Mouse (Mus musculus) kidney, postnatal 25 days (tissue): ENCODE measurements around the gene Cdc34b.
A peak's percentile ranks its signal among the peaks of the same experiment; 100 is the strongest.

Experiments used
- DNase-seq, 2 experiments: peaks; one replicate each; pipeline ENCODE4 v3.0.0; 2021; ENCODE audit warnings: mixed read lengths in 2 of 2

Gene Cdc34b

DNA sequence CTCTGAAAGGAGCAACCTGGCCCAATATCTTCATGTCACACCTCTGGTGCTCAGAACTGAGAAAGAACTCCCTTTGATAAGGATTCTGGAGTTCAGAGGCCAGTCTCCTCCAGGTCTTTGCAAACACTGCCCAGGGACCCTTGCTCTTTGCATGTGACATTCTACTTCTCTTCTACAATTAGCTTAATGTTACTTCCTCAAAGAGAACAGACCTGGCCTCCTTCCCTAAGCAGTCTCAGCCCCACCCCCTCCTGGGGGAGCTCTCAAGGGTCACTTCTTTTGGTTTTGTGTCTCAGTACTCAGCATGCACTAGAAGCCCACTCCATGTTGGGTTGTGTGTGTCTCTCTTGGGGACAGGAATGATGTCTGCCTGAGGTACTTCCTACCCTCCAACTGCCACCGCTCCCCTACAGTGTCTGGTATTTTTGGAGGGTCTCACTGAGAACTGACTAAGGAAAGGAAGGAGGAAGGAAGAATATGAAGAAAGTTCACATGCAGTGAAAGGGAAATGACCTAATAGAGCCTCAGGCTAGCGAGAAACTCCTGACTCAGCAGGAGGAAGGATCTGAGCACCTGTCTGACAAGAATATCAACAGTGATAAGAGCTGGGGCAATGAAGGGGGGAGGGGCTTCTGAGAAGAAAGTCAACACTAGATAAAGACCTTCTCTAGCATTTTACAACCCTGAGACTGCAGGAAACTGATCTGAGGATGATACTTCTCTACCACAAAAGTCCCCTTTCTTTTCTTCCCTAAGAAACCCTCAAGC, 11.5 kb downstream of the Cdc34b start:
- no peak for DNase-seq

DNA sequence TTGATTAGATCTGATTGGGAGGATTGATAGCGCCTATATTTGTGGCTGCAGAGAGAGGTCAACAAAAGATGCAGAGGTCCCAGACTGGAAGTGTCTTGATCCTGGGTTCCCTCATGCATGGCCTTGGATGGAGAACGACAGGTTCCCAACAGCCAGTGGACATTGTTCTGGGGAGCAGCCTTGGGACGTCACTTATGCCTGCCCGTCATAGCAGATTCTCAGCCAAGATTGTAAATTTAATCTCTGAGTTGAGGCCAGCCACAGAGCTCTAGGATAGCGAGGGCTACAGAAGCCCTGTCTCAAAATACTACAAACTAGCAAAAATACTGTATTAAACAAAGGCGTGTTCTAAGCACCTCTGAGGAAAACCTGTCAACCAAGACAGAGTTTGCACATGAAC, 18.3 kb downstream of the Cdc34b start:
- DNase-seq, result no peak

DNA sequence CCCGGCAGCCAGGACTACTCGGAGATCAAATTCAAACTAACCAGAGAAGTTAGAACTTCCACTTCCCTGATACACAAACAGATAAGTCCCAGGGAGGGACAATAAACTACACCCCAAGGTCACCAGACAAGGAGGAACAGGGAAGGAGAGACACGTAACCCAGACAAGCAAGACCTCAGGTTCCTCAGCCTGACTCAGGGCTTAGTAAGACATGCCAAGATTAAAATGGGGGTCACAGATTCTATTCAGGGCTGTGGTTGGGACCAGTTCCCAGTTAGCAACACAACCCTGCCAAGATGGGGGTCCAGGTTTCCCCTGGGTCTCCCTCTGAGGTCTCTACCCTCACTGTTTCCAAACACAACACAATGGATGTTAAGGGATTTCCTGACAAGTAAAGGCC, 18.8 kb downstream of the Cdc34b start:
- no peak for DNase-seq

DNA sequence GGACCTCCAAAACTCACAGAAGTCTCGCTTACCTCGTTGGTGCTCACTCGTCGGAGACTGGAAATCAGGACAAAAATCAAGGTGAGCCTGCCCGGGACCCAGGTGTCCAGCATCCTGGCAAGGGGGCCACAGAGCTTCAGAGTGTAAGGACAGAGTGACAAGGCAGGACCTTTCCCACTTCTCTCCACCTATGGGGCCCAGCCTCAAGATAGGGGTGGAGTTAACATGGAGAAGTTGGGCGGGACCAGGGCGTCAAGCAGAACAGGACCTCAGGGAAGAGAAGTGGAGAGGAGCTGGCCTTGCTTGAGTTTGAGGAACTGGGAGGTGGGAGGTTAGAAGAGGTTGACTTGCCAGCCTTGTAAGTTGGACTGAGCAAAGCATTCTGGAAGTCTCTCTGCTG, 19.2 kb downstream of the Cdc34b start:
- DNase-seq, result no peak

DNA sequence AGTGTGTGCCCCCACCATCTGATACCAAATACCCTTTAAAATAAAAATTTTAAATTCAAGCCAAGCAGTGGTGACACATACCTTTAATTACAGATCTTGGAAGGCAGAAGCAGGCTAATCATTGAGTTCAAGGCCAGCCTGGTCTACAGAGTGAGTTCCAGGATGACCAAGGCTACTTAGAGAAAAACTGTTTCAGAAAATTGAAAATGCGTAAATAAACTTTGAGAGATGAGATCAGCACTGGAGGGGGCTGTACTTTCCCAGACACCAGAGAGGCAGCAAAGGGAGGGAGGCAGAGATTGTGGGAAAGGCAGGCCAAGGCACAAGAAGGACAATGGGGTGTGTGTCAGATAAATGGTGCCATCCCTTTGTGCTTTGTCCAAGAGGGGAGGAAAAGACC, 20.7 kb downstream of the Cdc34b start:
- DNase-seq, result no peak

DNA sequence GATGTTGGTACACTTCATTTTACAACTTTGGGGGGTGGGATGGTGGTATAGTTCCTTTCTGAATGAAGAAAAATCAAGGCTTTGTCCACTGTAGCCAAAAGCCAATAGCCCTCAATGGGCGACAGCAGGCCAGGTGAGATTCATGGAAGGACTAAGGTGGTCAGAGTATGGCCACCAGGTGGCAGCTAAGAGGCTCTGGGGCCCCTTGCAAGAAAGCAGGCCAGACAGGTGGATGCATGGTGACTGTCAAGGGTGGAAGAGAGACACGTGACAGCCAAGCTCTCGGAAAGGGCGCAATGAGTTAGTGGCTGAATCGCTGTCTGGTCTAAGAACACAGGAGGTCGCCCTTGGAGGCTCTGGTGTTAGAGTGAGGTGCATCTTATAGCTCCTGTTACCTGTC, 21.2 kb downstream of the Cdc34b start:
- no peak for DNase-seq

DNA sequence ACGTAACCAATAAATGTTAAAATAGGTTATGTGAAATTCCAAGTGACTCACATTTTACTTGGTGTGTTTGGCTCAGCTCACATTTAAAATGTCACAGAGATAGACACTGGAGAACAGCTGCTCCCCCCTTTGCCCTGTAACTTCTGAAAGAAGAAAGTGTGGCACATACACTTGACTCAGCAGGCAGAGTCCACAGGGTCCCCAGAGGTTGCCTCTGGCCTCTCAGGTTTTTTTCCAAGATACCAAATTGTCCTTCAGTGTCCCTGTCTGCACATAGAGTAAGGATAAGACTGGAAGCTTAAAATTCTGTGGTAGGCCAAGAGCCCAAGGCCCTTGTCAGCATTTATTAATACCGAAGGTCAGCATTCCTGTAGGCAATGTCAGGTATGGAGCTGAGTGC, 25.7 kb downstream of the Cdc34b start:
- no peak for DNase-seq

DNA sequence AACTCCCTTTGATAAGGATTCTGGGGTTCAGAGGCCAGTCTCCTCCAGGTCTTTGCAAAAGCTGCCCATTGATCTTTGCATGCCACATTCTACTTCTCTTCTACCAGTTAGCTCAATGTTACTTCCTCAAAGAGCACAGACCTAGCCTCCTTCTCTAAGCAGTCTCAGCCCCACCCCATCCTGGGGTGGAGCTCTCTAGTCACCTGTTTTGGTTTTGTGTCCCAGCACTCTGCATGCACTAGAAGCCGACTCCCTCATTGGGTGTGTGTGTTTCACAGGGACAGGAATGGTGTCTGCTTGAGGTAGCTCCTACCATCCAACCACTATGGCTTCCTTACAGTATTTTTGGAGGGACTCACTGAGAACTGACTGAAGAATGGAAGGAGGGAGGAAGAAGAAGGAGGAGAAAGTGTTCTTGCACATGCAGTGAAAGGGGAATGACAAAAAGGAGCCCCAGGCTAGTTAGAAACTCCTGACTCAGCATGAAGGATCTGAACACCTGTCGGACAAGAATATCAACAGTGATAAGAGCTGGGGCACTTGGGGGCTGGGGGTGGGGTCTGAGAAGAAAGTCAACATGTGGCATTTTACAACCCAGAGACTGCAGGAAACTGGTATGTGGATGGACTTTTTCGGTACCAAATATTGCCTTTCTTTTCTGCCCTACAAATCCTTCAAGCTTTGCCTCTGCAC, 30.9 kb downstream of the Cdc34b start:
- DNase-seq, result no peak

DNA sequence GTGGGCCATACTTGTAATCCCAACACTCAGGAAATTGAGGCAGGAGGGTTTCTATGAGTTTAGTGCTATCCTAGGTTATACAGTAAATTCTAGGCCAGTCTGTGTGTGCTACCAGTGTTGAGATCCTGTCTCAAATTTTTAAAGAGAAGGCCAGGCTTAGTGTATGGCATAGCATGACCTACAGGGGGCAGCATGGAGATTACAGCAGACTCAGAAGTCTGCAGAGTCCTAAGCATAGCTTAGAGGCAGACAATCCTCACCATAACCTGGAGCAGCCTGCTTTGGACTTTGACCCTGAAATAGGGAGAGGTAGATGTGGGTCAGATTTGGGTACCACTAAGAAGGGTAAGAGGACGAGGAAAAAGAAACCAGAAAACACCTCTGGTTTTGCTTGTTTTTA, 32.3 kb downstream of the Cdc34b start:
- DNase-seq, result no peak

DNA sequence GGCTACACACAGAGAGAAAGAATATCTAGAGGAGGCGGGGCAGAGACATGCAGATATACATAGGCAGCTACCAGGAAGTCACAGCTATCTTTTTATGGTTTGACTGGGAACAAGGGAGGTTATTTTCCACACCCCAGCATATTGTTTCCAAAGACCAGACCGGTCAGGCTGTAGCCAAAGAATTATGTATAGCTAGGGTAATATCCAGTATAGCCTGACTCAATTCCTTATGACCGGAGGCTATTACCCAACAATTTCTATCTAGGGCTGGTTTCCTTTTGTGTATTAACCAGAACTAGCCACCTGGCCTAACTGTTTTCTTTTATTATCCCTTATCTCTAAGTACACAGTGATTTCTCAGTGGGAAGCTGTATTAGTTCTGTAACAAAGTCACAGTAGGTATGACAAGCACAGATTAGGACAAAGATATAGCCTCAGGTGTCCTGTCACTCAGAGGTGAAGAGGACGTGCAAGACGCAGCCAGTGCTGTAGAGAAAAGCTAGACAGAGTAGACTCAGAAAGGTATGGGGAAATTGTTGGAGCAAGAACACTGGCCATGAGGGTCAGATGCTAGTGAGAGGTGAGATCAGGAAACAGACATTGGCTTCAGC, 33.4 kb downstream of the Cdc34b start:
- DNase-seq, result no peak

DNA sequence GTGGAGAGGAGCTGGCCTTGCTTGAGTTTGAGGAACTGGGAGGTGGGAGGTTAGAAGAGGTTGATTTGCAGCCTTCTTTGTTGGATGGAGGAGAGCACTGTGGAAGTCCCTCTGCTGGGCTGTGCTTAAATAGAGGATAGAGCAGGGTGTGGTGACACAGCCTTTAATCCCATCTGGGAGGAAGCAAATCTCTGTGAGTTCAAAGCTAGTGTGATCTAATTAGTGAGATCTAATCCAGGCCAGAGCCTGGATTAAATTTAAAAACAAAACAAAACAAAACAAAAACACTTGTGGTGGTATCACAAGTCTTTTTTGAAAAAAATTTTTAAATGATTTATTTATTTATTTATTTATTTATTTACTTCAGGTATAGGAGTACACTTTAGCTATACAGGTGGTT, 41.0 kb downstream of the Cdc34b start, which contains the start of gene Tmem92:
TSS of gene Tmem92 (minus strand) at position 101 of the 400 bp plus-strand sequence.
- DNase-seq, result no peak

DNA sequence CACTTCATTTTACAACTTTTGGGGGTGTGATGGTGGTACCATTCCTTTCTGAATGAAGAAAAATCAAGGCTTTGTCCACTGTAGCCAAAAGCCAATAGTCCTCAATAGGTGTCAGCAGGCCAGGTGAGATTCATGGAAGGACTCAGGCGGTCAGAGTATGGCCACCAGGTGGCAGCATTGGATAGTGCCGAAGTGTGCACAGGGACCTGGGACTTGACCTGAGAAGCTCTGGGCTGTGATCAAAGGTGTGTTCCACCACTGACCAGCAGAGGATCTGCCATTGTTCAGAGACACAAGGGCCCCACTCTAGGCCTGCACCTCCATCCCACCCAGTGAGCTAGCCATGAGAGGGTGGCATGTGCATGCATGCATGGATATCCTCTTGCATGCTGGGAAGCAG, 43.7 kb downstream of the Cdc34b start:
- DNase-seq, result peak; percentile 79 to 89

DNA sequence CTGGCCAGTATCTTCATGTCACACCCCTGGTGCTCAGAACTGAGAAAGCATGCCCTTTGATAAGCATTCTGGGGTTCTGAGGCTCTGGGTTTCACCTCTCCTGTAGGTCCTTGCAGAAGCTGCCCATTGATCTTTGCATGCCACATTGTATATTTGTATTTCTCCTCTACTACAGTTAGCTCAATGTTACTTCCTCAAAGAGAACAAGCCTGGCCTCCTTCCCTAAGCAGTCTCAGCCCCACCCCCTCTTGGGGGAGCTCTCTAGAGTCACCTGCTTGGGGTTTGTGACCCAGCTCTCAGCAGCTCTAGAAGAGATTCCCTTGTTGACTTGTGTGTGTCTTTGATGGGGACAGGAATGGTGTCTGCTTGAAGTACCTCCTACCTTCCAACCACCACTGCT, 50.1 kb downstream of the Cdc34b start:
- no peak for DNase-seq
